Mouse (Mus musculus) heart, postnatal 10 days (tissue): ENCODE measurements at regions not wholly inside any gene's neighbourhood (a gene's known extent, or its start where the extent isn't known, plus 50 kb on each side); places are given as distances from the start of the nearest gene placed in this dataset.

Experiments
- DNase-seq, 2 experiments: peaks; one replicate each; pipeline ENCODE4 v3.0.0; 2021
- intact Hi-C: fragments of 180-260 bp; cut with DNase I; formaldehyde crosslinking; loops from one replicate; pipeline ENCODE4 v1.15.1; 2025

- no peak for DNase-seq
- intact Hi-C loops, result no loop called here
Measured at GRCm38 (mm10) chr13:53634637-53635203, 161.8 kb upstream of the Msx2 start.

GRCm38 (mm10) chr13:53598050-53598449 lies 125.2 kb upstream of the Msx2 start:
- DNase-seq, result no peak

GRCm38 (mm10) chr13:53596871-53597800 lies 124.3 kb upstream of the Msx2 start:
- no peak for DNase-seq
- intact Hi-C loops, result no loop called here

More at GRCm38 (mm10) chr13:53598050-53598449, 125.2 kb upstream of the Msx2 start:
- intact Hi-C loops, result no loop called here

- DNase-seq, result peak; percentile 4 to 21
- intact Hi-C loops, result loop anchor here (1.0 kb wide), 1 partner anchor 130 kb away; no protein-coding TSS in a partner anchor
Measured at GRCm38 (mm10) chr13:53592755-53593154, 119.9 kb upstream of the Msx2 start.

GRCm38 (mm10) chr13:53586771-53587170 lies 113.9 kb upstream of the Msx2 start:
- DNase-seq, result no peak
- intact Hi-C loops, result no loop called here

GRCm38 (mm10) chr13:53584504-53585130 lies 111.7 kb upstream of the Msx2 start:
- intact Hi-C loops, result no loop called here
- DNase-seq, result no peak

GRCm38 (mm10) chr13:53553876-53554577 lies 81.2 kb upstream of the Msx2 start:
- no peak for DNase-seq
- intact Hi-C loops, result no loop called here

GRCm38 (mm10) chr13:53553192-53553875 lies 80.5 kb upstream of the Msx2 start:
- no peak for DNase-seq
- intact Hi-C loops, result no loop called here

GRCm38 (mm10) chr13:53548396-53548795 lies 75.5 kb upstream of the Msx2 start:
- DNase-seq, result peak; percentile 28 to 30
- intact Hi-C loops, result no loop called here

GRCm38 (mm10) chr13:53543291-53543690 lies 70.4 kb upstream of the Msx2 start:
- DNase-seq, result no peak

GRCm38 (mm10) chr13:53539797-53540196 lies 66.9 kb upstream of the Msx2 start:
- intact Hi-C loops, result no loop called here
- no peak for DNase-seq

More at GRCm38 (mm10) chr13:53543291-53543690, 70.4 kb upstream of the Msx2 start:
- intact Hi-C loops, result no loop called here

GRCm38 (mm10) chr13:53537937-53538336 lies 65.1 kb upstream of the Msx2 start:
- intact Hi-C loops, result no loop called here
- DNase-seq, result no peak

- no peak for DNase-seq
- intact Hi-C loops, result no loop called here
Measured at GRCm38 (mm10) chr13:53535781-53536425, 63.0 kb upstream of the Msx2 start.

- DNase-seq, result no peak
- intact Hi-C loops, result no loop called here
Measured at GRCm38 (mm10) chr13:53533738-53534137, 60.9 kb upstream of the Msx2 start.

- DNase-seq, result peak in 1 of 2 experiments; percentile 16
- intact Hi-C loops, result loop anchor here (5.0 kb wide), 1 partner anchor 160 kb away; no protein-coding TSS in a partner anchor
Measured at GRCm38 (mm10) chr13:53526880-53527279, 54.0 kb upstream of the Msx2 start.

GRCm38 (mm10) chr13:53522807-53523206 lies 49.9 kb upstream of the Msx2 start:
- intact Hi-C loops, result no loop called here
- DNase-seq, result no peak
